Mouse (Mus musculus): ENCODE data around the gene 0610040J01Rik. TPM values are rescaled to one million over a fixed set of nuclear protein-coding genes. Genes with fewer than 3 reads are reported as not detected.

The 0610040J01Rik gene
- polyA plus RNA-seq (2014; fragmentation: Nextera tagmentation; extraction: Ambion mirVana) = 1.5 and 3.6 TPM in 2 replicates

DNA sequence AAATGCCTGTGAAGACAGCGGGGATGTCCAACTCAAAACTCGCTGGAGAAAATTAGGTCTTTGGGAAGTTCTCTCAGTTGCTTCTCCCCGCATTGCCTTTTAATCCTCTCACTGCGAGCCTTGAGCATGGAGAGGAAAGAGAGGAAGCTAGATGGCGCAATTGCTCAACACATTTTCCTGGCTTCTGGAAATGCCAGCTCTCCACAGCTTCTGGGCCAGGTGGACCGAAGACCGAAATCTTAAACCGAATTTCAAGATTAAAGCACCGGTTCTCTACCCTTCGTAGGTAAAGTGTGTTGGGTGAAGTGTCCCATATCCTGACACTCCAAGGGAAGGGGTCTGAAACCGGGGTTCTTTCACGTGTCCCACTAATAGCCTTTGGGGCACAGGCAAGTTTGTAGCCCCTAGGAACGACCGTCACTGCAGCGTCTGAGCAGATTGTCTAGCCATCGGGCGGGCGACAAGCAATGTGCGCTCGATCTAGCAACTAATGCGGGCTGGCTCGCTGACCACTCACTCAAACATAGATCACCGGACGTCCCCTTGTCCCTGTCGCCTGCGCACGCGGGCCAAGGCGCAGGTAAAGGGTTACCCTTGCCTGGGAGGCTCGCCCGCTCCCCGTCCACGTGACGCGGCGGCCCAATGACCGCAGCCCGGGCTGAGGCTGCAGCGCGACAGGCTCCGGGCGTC lies at the start of gene 0610040J01Rik:
Gene 0610040J01Rik, plus strand, starts transcription at position 545 of the 690 bp plus-strand sequence.
- H3K27ac ChIP-seq (ENCODE audit: low read depth, low read length) = no peak within 1 kb of the TSS
- no peaks in the 10 kb centered on the region for H3K4me1 ChIP-seq (ENCODE audit: control insufficient read depth, insufficient read depth, low read length)
- WGBS = 3% methylated on average over 42 of the region's 42 CpGs
- H3K9me3 ChIP-seq (ENCODE audit: control insufficient read depth, low read length) = peaks cover 4% of the 10 kb centered on the region; the same call in 1 of the 2 replicates
- peak; percentile 94 for ATAC-seq (ENCODE audit: low read depth)
- peak within 1 kb of the TSS; percentile 51 for H3K4me3 ChIP-seq (ENCODE audit: low read depth, low read length)
- H3K4me2 ChIP-seq (ENCODE audit: low read depth, low read length) = peak within 1 kb of the TSS; percentile 97
- H3K36me3 ChIP-seq (ENCODE audit: control insufficient read depth, insufficient read depth, low read length) = no peaks in the 10 kb centered on the region
- H3K27me3 ChIP-seq (ENCODE audit: control insufficient read depth, insufficient read depth, low read length) = peaks cover 4% of the 10 kb centered on the region; the same call in 1 of the 2 replicates
- H3K9ac ChIP-seq (replicated peaks; ENCODE audit: low read depth, low read length) = peak within 1 kb of the TSS; percentile 37

DNA sequence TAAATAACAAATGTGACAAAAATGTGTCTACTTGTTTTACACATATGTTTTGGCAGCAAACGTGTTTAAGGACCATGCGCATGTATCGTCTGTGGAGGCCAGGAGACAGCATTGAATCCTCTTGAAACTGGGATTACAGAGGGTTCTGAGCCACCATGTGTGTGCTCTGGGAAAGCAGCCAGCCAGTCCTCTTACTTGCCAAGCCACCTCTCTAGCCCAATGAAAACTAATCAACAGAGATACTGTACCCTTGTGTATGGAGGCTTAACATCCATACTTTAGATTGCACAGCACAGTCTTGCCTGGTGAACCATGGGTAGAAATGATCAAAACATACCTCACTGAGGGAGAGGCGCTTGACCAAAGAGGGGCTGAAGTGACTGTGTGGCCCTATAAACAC lies 46.3 kb upstream of the 0610040J01Rik start:
- peak; percentile 55; the same call in 1 of the 2 replicates for ATAC-seq (ENCODE audit: low read depth)
- no peak overlapping the region for H3K4me3 ChIP-seq (ENCODE audit: low read depth, low read length)
- H3K9me3 ChIP-seq (ENCODE audit: control insufficient read depth, low read length) = no peaks in the 10 kb centered on the region
- no peak overlapping the region for H3K4me2 ChIP-seq (ENCODE audit: low read depth, low read length)
- no peaks in the 10 kb centered on the region for H3K4me1 ChIP-seq (ENCODE audit: control insufficient read depth, insufficient read depth, low read length)
- H3K27ac ChIP-seq (ENCODE audit: low read depth, low read length) = no peak overlapping the region
- 89% methylated on average over 4 of the region's 4 CpGs for WGBS
- H3K27me3 ChIP-seq (ENCODE audit: control insufficient read depth, insufficient read depth, low read length) = no peaks in the 10 kb centered on the region
- no peak overlapping the region for H3K9ac ChIP-seq (replicated peaks; ENCODE audit: low read depth, low read length)
- H3K36me3 ChIP-seq (ENCODE audit: control insufficient read depth, insufficient read depth, low read length) = no peaks in the 10 kb centered on the region

- 0 out of 2 replicates have a peak, but pooled peaks have one; percentile 49 for ATAC-seq (ENCODE audit: low read depth)
- H3K27ac ChIP-seq (ENCODE audit: low read depth, low read length) = no peak overlapping the region
- no peaks in the 10 kb centered on the region for H3K9me3 ChIP-seq (ENCODE audit: control insufficient read depth, low read length)
- no peaks in the 10 kb centered on the region for H3K4me1 ChIP-seq (ENCODE audit: control insufficient read depth, insufficient read depth, low read length)
- no peak overlapping the region for H3K4me3 ChIP-seq (ENCODE audit: low read depth, low read length)
- no peaks in the 10 kb centered on the region for H3K27me3 ChIP-seq (ENCODE audit: control insufficient read depth, insufficient read depth, low read length)
- WGBS = 44% methylated on average over 6 of the region's 6 CpGs
- H3K4me2 ChIP-seq (ENCODE audit: low read depth, low read length) = no peak overlapping the region
- no peak overlapping the region for H3K9ac ChIP-seq (replicated peaks; ENCODE audit: low read depth, low read length)
- no peaks in the 10 kb centered on the region for H3K36me3 ChIP-seq (ENCODE audit: control insufficient read depth, insufficient read depth, low read length)
Measured at GRCm38 (mm10) chr5:63766715-63767114, 45.4 kb upstream of the 0610040J01Rik start.

DNA sequence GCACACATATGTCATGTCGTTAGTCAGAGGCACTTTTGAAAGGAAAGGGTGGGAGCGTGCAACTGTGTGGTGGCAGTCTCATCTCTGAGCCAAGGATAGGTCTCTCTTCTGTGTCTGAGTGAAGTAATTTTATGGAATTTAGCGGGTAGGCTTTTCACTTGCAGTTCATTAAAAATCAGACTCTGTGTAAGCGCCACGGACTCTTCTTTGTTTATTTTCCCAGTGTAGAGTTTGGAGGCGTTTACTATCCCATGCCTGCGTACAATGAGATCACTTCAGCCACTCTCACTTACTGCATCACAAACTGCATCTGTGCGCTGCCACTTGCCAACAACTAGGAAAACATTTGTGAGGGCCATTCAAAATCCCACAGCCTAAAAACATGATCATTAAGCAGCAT lies 44.7 kb upstream of the 0610040J01Rik start:
- Histone ChIP-seq H3K27ac (ENCODE audit: low read depth, low read length) (no peak overlapping the region), H3K9me3 (ENCODE audit: control insufficient read depth, low read length) (no peaks in the 10 kb centered on the region), H3K27me3 (ENCODE audit: control insufficient read depth, insufficient read depth, low read length) (no peaks in the 10 kb centered on the region), H3K4me3 (ENCODE audit: low read depth, low read length) (no peak overlapping the region), H3K36me3 (ENCODE audit: control insufficient read depth, insufficient read depth, low read length) (no peaks in the 10 kb centered on the region), H3K4me2 (ENCODE audit: low read depth, low read length) (no peak overlapping the region), H3K4me1 (ENCODE audit: control insufficient read depth, insufficient read depth, low read length) (no peaks in the 10 kb centered on the region), H3K9ac (replicated peaks; ENCODE audit: low read depth, low read length) (no peak overlapping the region)
- 55% methylated on average over 8 of the region's 8 CpGs for WGBS
- no peak for ATAC-seq (ENCODE audit: low read depth)

DNA sequence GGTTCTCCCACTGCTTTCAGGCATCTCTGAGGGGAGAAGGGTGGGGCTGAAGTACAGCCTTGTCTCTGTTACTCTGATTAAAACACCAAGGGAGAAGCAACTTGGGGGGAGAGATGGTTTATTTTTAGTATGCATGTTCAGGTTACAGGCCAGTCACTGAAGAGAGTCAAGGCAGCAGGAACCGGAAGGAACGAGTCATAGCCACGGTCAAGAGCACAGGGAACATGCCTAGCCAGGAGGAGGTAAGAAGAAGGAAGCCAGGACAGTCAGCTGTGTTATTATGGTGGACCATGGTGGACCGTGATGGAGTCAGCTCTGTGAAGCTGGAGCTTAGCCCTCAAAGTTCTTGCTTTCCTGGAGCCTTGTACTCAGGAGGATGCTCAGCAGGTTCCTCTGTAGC lies 43.9 kb upstream of the 0610040J01Rik start:
- no peaks in the 10 kb centered on the region for H3K27me3 ChIP-seq (ENCODE audit: control insufficient read depth, insufficient read depth, low read length)
- H3K4me2 ChIP-seq (ENCODE audit: low read depth, low read length) = no peak overlapping the region
- no peaks in the 10 kb centered on the region for H3K4me1 ChIP-seq (ENCODE audit: control insufficient read depth, insufficient read depth, low read length)
- WGBS = 98% methylated on average over 4 of the region's 4 CpGs
- no peak overlapping the region for H3K27ac ChIP-seq (ENCODE audit: low read depth, low read length)
- no peak overlapping the region for H3K9ac ChIP-seq (replicated peaks; ENCODE audit: low read depth, low read length)
- no peaks in the 10 kb centered on the region for H3K9me3 ChIP-seq (ENCODE audit: control insufficient read depth, low read length)
- H3K36me3 ChIP-seq (ENCODE audit: control insufficient read depth, insufficient read depth, low read length) = no peaks in the 10 kb centered on the region
- H3K4me3 ChIP-seq (ENCODE audit: low read depth, low read length) = no peak overlapping the region
- ATAC-seq (ENCODE audit: low read depth) = no peak

GRCm38 (mm10) chr5:63772971-63773370 lies 39.2 kb upstream of the 0610040J01Rik start:
- Histone ChIP-seq H3K27me3 (ENCODE audit: control insufficient read depth, insufficient read depth, low read length) (no peaks in the 10 kb centered on the region), H3K4me3 (ENCODE audit: low read depth, low read length) (no peak overlapping the region), H3K4me1 (ENCODE audit: control insufficient read depth, insufficient read depth, low read length) (no peaks in the 10 kb centered on the region), H3K27ac (ENCODE audit: low read depth, low read length) (no peak overlapping the region), H3K9ac (replicated peaks; ENCODE audit: low read depth, low read length) (no peak overlapping the region), H3K36me3 (ENCODE audit: control insufficient read depth, insufficient read depth, low read length) (no peaks in the 10 kb centered on the region), H3K4me2 (ENCODE audit: low read depth, low read length) (no peak overlapping the region), H3K9me3 (ENCODE audit: control insufficient read depth, low read length) (no peaks in the 10 kb centered on the region)
- ATAC-seq (ENCODE audit: low read depth) = no peak
- 80% methylated on average over 2 of the region's 2 CpGs for WGBS

DNA sequence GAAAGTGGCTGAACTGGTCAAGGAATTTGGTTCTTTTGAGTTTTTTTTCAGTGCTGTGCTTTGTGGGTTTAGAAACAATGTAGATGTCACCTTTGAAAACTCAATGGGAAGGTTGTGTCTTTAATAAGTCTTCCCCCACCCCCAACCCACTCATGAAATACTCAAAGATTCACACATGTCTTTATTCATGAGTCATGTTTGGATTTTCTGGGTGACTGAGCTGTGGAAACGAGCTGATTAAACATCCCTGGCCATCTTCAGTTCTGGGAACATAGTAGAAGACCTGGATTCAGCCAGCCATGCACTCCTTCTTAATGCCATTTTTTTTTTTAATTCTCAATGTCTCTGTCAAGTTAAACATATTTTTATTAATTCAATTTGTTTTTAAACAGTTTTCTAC lies 38.6 kb upstream of the 0610040J01Rik start:
- Histone ChIP-seq H3K9ac (replicated peaks; ENCODE audit: low read depth, low read length) (no peak overlapping the region), H3K36me3 (ENCODE audit: control insufficient read depth, insufficient read depth, low read length) (no peaks in the 10 kb centered on the region), H3K27ac (ENCODE audit: low read depth, low read length) (no peak overlapping the region), H3K9me3 (ENCODE audit: control insufficient read depth, low read length) (no peaks in the 10 kb centered on the region), H3K27me3 (ENCODE audit: control insufficient read depth, insufficient read depth, low read length) (no peaks in the 10 kb centered on the region), H3K4me1 (ENCODE audit: control insufficient read depth, insufficient read depth, low read length) (no peaks in the 10 kb centered on the region), H3K4me3 (ENCODE audit: low read depth, low read length) (no peak overlapping the region), H3K4me2 (ENCODE audit: low read depth, low read length) (no peak overlapping the region)
- no peak for ATAC-seq (ENCODE audit: low read depth)
- 69% methylated on average over 1 of the region's 1 CpGs for WGBS

DNA sequence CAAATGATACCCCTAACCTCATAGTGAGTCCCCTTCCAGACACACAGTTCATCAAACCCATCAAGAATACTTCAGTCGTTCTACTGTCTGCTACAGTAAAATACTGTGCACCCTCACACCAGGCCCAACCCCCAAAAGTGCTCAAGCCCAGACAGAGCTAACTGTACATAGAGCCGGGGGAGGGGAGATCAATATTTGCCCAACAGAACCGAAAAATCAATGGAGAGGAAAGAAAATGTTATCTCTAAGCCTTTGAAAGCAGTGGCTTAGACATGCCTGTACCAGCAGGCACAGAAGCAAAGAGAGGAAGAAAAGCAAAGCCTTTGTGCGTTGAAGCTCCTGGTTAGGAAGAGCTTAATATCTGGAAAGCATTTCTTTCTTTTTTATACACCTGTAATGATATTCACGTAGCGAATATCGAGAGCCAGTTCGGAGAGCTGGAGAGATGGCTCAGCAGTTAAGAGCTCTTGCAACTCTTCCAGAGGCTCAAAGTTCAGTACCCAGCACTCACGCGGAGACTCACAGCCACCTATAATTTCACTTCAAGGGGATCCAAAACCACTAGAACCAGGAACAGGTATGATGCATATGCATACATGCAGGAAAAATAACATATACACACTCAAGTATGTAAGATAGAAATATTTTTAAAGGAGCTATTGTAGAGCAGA lies 23.9 kb upstream of the 0610040J01Rik start:
- Histone ChIP-seq H3K27ac (ENCODE audit: low read depth, low read length) (no peak overlapping the region), H3K9ac (replicated peaks; ENCODE audit: low read depth, low read length) (no peak overlapping the region), H3K4me1 (ENCODE audit: control insufficient read depth, insufficient read depth, low read length) (no peaks in the 10 kb centered on the region), H3K27me3 (ENCODE audit: control insufficient read depth, insufficient read depth, low read length) (no peaks in the 10 kb centered on the region), H3K4me2 (ENCODE audit: low read depth, low read length) (no peak overlapping the region), H3K9me3 (ENCODE audit: control insufficient read depth, low read length) (no peaks in the 10 kb centered on the region), H3K4me3 (ENCODE audit: low read depth, low read length) (no peak overlapping the region), H3K36me3 (ENCODE audit: control insufficient read depth, insufficient read depth, low read length) (no peaks in the 10 kb centered on the region)
- WGBS = 91% methylated on average over 10 of the region's 10 CpGs
- ATAC-seq (ENCODE audit: low read depth) = no peak

DNA sequence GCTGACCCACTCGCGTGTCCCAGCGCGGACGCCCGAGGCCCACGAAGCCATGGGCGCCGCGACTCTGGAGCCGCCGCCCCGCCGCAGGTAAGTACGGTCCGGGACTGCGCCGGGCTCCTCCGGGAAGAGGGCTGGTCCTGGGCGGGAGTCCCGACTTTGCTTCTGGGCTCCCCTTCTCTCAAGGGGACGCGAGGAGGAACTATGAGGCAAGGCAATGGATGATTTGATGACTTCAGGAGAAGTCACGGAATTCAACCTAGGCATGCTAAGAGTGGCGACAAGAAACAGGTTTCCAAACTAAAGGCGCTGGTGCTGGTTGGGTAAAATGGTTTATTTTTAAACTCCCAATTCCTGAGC lies 324 bp downstream of the 0610040J01Rik start:
- Histone ChIP-seq H3K36me3 (ENCODE audit: control insufficient read depth, insufficient read depth, low read length) (no peaks in the 10 kb centered on the region), H3K27ac (ENCODE audit: low read depth, low read length) (no peak overlapping the region)
- 1% methylated on average over 26 of the region's 26 CpGs for WGBS

More for the DNA sequence above, 324 bp downstream of the 0610040J01Rik start:
- H3K9me3 ChIP-seq (ENCODE audit: control insufficient read depth, low read length) = peaks cover 4% of the 10 kb centered on the region; the same call in 1 of the 2 replicates
- no peak for ATAC-seq (ENCODE audit: low read depth)
- peak overlapping the region; percentile 97 for H3K4me2 ChIP-seq (ENCODE audit: low read depth, low read length)
- peak overlapping the region; percentile 51 for H3K4me3 ChIP-seq (ENCODE audit: low read depth, low read length)
- peak overlapping the region; percentile 37 for H3K9ac ChIP-seq (replicated peaks; ENCODE audit: low read depth, low read length)
- no peaks in the 10 kb centered on the region for H3K4me1 ChIP-seq (ENCODE audit: control insufficient read depth, insufficient read depth, low read length)
- peaks cover 4% of the 10 kb centered on the region; the same call in 1 of the 2 replicates for H3K27me3 ChIP-seq (ENCODE audit: control insufficient read depth, insufficient read depth, low read length)
